Mouse (Mus musculus): ENCODE data around the gene Zdhhc16.

The Zdhhc16 gene

GRCm38 (mm10) chr19:41933179-41934086 lies at the start of gene Zdhhc16, which contains the start of gene Exosc1:
Zdhhc16 (plus strand) TSS chr19:41933480.
Exosc1 (minus strand) TSS chr19:41933423.
- in situ Hi-C loops (cut with MboI; ENCODE audit: low pct_unique_long_range_greater_than_20kb in 1 of 2, low sequenced_read_pairs in 2 of 2, unreplicated experiment in 1 of 2) = no loop called here

- in situ Hi-C loops (cut with MboI; ENCODE audit: low pct_unique_long_range_greater_than_20kb in 1 of 2, low sequenced_read_pairs in 2 of 2, unreplicated experiment in 1 of 2) = no loop called here
Observed at GRCm38 (mm10) chr19:41883882-41884281, 49.4 kb upstream of the Zdhhc16 start.

GRCm38 (mm10) chr19:41888191-41888590 lies 45.1 kb upstream of the Zdhhc16 start:
- in situ Hi-C loops (cut with MboI; ENCODE audit: low pct_unique_long_range_greater_than_20kb in 1 of 2, low sequenced_read_pairs in 2 of 2, unreplicated experiment in 1 of 2) = no loop called here

GRCm38 (mm10) chr19:41894959-41895358 lies 38.3 kb upstream of the Zdhhc16 start:
- in situ Hi-C loops (cut with MboI; ENCODE audit: low pct_unique_long_range_greater_than_20kb in 1 of 2, low sequenced_read_pairs in 2 of 2, unreplicated experiment in 1 of 2) = no loop called here

- in situ Hi-C loops (cut with MboI; ENCODE audit: low pct_unique_long_range_greater_than_20kb in 1 of 2, low sequenced_read_pairs in 2 of 2, unreplicated experiment in 1 of 2) = no loop called here
Observed at GRCm38 (mm10) chr19:41895460-41896318, 37.6 kb upstream of the Zdhhc16 start, which contains the start of gene Rrp12. Rrp12 (minus strand) TSS chr19:41896173.

- in situ Hi-C loops (cut with MboI; ENCODE audit: low pct_unique_long_range_greater_than_20kb in 1 of 2, low sequenced_read_pairs in 2 of 2, unreplicated experiment in 1 of 2) = no loop called here
Observed at GRCm38 (mm10) chr19:41896319-41896711, 37.0 kb upstream of the Zdhhc16 start.

GRCm38 (mm10) chr19:41898860-41899259 lies 34.4 kb upstream of the Zdhhc16 start:
- in situ Hi-C loops (cut with MboI; ENCODE audit: low pct_unique_long_range_greater_than_20kb in 1 of 2, low sequenced_read_pairs in 2 of 2, unreplicated experiment in 1 of 2) = no loop called here

GRCm38 (mm10) chr19:41900495-41901090 lies 32.7 kb upstream of the Zdhhc16 start:
- in situ Hi-C loops (cut with MboI; ENCODE audit: low pct_unique_long_range_greater_than_20kb in 1 of 2, low sequenced_read_pairs in 2 of 2, unreplicated experiment in 1 of 2) = no loop called here

GRCm38 (mm10) chr19:41901696-41902095 lies 31.6 kb upstream of the Zdhhc16 start:
- in situ Hi-C loops (cut with MboI; ENCODE audit: low pct_unique_long_range_greater_than_20kb in 1 of 2, low sequenced_read_pairs in 2 of 2, unreplicated experiment in 1 of 2) = no loop called here

- in situ Hi-C loops (cut with MboI; ENCODE audit: low pct_unique_long_range_greater_than_20kb in 1 of 2, low sequenced_read_pairs in 2 of 2, unreplicated experiment in 1 of 2) = no loop called here
Observed at GRCm38 (mm10) chr19:41902848-41903593, 30.3 kb upstream of the Zdhhc16 start.

- in situ Hi-C loops (cut with MboI; ENCODE audit: low pct_unique_long_range_greater_than_20kb in 1 of 2, low sequenced_read_pairs in 2 of 2, unreplicated experiment in 1 of 2) = no loop called here
Observed at GRCm38 (mm10) chr19:41905246-41905645, 28.0 kb upstream of the Zdhhc16 start.

- in situ Hi-C loops (cut with MboI; ENCODE audit: low pct_unique_long_range_greater_than_20kb in 1 of 2, low sequenced_read_pairs in 2 of 2, unreplicated experiment in 1 of 2) = no loop called here
Observed at GRCm38 (mm10) chr19:41906311-41907078, 26.8 kb upstream of the Zdhhc16 start.

GRCm38 (mm10) chr19:41907079-41907760 lies 26.1 kb upstream of the Zdhhc16 start:
- in situ Hi-C loops (cut with MboI; ENCODE audit: low pct_unique_long_range_greater_than_20kb in 1 of 2, low sequenced_read_pairs in 2 of 2, unreplicated experiment in 1 of 2) = no loop called here

GRCm38 (mm10) chr19:41908736-41909135 lies 24.5 kb upstream of the Zdhhc16 start:
- in situ Hi-C loops (cut with MboI; ENCODE audit: low pct_unique_long_range_greater_than_20kb in 1 of 2, low sequenced_read_pairs in 2 of 2, unreplicated experiment in 1 of 2) = no loop called here

GRCm38 (mm10) chr19:41910396-41910795 lies 22.9 kb upstream of the Zdhhc16 start:
- in situ Hi-C loops (cut with MboI; ENCODE audit: low pct_unique_long_range_greater_than_20kb in 1 of 2, low sequenced_read_pairs in 2 of 2, unreplicated experiment in 1 of 2) = no loop called here

GRCm38 (mm10) chr19:41911178-41912073 lies 21.9 kb upstream of the Zdhhc16 start, which contains the start of gene Pgam1:
Pgam1 (plus strand) TSS chr19:41911923.
- in situ Hi-C loops (cut with MboI; ENCODE audit: low pct_unique_long_range_greater_than_20kb in 1 of 2, low sequenced_read_pairs in 2 of 2, unreplicated experiment in 1 of 2) = no loop called here
